In the genomic region with DNA sequence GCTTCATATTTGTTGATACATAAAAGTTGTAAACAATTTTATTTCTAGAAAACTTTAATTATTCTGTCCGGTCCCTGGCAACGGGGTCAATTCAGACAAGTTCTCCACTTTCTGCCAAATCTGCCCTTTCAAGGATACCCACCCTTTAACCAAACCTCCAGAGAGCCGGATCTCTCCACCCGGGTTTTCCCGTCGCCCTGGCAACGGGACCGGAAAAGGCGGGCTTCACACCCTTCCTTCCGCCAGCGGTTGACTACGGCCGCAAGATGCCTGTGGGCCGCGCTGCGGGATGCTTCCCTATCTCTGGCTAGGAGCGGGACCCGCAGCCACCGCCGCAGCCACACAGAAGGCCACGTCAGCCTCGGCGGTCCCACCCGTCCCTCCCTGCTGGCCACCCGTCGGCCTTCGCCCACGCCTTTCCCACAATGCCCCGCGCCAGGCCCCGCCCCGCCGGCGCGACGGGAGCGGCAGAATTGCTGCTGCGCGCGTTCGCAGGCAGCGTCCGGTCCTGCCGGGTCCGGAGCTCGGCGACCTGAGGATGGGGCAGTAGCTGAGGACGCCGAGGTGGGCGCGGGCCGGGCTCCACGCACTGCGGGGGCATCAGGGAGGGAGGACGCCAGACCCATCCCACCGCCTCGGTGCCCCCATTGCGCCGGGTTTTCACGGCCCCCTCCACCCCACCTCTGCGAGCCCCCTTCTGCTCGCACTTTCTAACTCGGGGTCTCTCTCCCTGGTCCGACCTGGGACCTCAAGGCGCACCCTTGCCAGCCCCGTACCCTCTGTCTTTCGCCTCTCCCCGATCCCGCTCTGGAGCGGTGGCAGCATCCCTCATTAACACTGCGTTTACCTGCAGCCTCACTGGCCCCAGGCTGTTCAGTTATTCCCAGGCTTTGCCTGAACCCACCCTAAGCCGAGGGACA, we compare ENCODE assay signal across 1 mouse cellular context.
A peak's percentile ranks its signal among the peaks of the same experiment; 100 is the strongest.
TF ChIP-seq lines count a peak whose summit lies in the region.

A gene (plus strand): TSS at position 225 of the 920 bp plus-strand sequence.

TF ChIP-seq in MEL, 35 proteins besides CTCF, POLR2A, EP300 and RAD21 (continued from another document):
- TF ChIP-seq ELF1 (IDR thresholded peaks at IDR 0.05; ENCODE audit: low read depth, low read length) (peak; percentile 66; the same call in 1 of the 2 replicates), MYB (IDR thresholded peaks at IDR 0.05; ENCODE audit: low read depth, low read length) (no peak), ZMIZ1 (IDR thresholded peaks at IDR 0.05; ENCODE audit: low read depth, low read length) (peak; percentile 69; the same call in 1 of the 2 replicates), MEF2A (IDR thresholded peaks at IDR 0.05; ENCODE audit: extremely low read depth, insufficient replicate concordance, low read depth, low read length, poor library complexity, severe bottlenecking) (no peak), GATA1 (IDR thresholded peaks at IDR 0.05; ENCODE audit: low read depth, low read length) (no peak), ETS1 (IDR thresholded peaks at IDR 0.05; ENCODE audit: low read depth, low read length) (0 out of 2 replicates have a peak, but pooled peaks have one; percentile 33), USF2 (IDR thresholded peaks at IDR 0.05; ENCODE audit: borderline replicate concordance in 1 of 2, insufficient read depth in 1 of 2, low read depth in 1 of 2, low read length in 2 of 2) (no peak), ZC3H11A (IDR thresholded peaks at IDR 0.05; ENCODE audit: low read depth, low read length) (no peak), BHLHE40 (IDR thresholded peaks at IDR 0.05; ENCODE audit: borderline replicate concordance, low read depth, low read length) (no peak), SIN3A (IDR thresholded peaks at IDR 0.05; ENCODE audit: low read length) (peak; percentile 77; the same call in 1 of the 2 replicates)
